Mouse (Mus musculus) kidney, embryonic 14.5 days (tissue): ENCODE results near the gene Iqub. TPM values are rescaled to one million over a fixed set of nuclear protein-coding genes. Genes with fewer than 3 reads are reported as not detected.

ENCODE experiments used
- ATAC-seq: fragments of 200-750 bp; cut with Nextera tagmentation; 2 replicates; pipeline ENCODE4 v1.8.0; 2017; ENCODE audit warnings: moderate number of reproducible peaks, mild to moderate bottlenecking, moderate TSS enrichment, moderate library complexity; ENCODE audit not compliant: low FRiP score, low TSS enrichment
- H3K27ac ChIP-seq: fragments of 300-500 bp; sonication (generic); 2 replicates; pipeline ENCODE4 v1.5.1; 2014; ENCODE audit warnings: low read depth, mild to moderate bottlenecking, low read length, moderate library complexity, mixed read lengths
- H3K27me3 ChIP-seq: fragments of 300-500 bp; sonication (generic); 2 replicates; pipeline ENCODE4 v1.6.1; 2014; ENCODE audit warnings: mild to moderate bottlenecking, low read length; ENCODE audit not compliant: control insufficient read depth, insufficient read depth
- H3K36me3 ChIP-seq: fragments of 300-500 bp; sonication (generic); 2 replicates; pipeline ENCODE4 v1.6.1; 2014; ENCODE audit warnings: low read length, mixed read lengths; ENCODE audit not compliant: control insufficient read depth, insufficient read depth
- H3K4me1 ChIP-seq: fragments of 300-500 bp; sonication (generic); 2 replicates; pipeline ENCODE4 v1.6.1; 2014; ENCODE audit warnings: low read length, mixed read lengths; ENCODE audit not compliant: control insufficient read depth, insufficient read depth
- H3K4me2 ChIP-seq: fragments of 300-500 bp; sonication (generic); replicated peaks from 2 replicates; pipeline ENCODE4 v1.6.1; 2014; ENCODE audit warnings: low read depth, mild to moderate bottlenecking, low read length
- H3K4me3 ChIP-seq: fragments of 300-500 bp; sonication (generic); 2 replicates; pipeline ENCODE4 v1.5.1; 2014; ENCODE audit warnings: mild to moderate bottlenecking, low read length
- H3K9ac ChIP-seq: fragments of 300-500 bp; sonication (generic); 2 replicates; pipeline ENCODE4 v1.6.1; 2014; ENCODE audit warnings: low read depth, mild to moderate bottlenecking, low read length, moderate library complexity
- H3K9me3 ChIP-seq: fragments of 300-500 bp; sonication (generic); 2 replicates; pipeline ENCODE4 v1.6.1; 2016; ENCODE audit warnings: low read length; ENCODE audit not compliant: control insufficient read depth
- WGBS: fragments of 180-500 bp; shearing (Covaris S2); extraction: QIAGEN DNeasy Blood & Tissue Kit; methylation state at CpG from one replicate; pipeline ENCODE4 v1.1.7; 2014; 5-methylcytosine and 5-hydroxymethylcytosine counted together
- polyA plus RNA-seq: library from polyadenylated mRNA; unstranded; fragments of >200 nt; fragmentation: Nextera tagmentation; extraction: Ambion mirVana; gene quantifications from 2 replicates; pipeline ENCODE4 v1.2.1, GENCODE M21; 2014

Iqub gene
- polyA plus RNA-seq, 1 experiment from 2014 or later: not detected

GRCm38 (mm10) chr6:24540106-24540505 is 25.2 kb upstream of the Iqub start:
- no peak for ATAC-seq
- no peak overlapping the region for H3K4me3 ChIP-seq
- no peaks in the 10 kb centered on the region for H3K27me3 ChIP-seq
- no peaks in the 10 kb centered on the region for H3K4me1 ChIP-seq
- no peak overlapping the region for H3K27ac ChIP-seq
- 79% methylated on average over 4 of the region's 4 CpGs for WGBS
- no peak overlapping the region for H3K9ac ChIP-seq
- no peaks in the 10 kb centered on the region for H3K36me3 ChIP-seq
- H3K9me3 ChIP-seq: no peaks in the 10 kb centered on the region
- no peak overlapping the region for H3K4me2 ChIP-seq

- Histone ChIP-seq H3K4me2 (no peak overlapping the region), H3K4me1 (no peaks in the 10 kb centered on the region), H3K27me3 (no peaks in the 10 kb centered on the region), H3K9me3 (no peaks in the 10 kb centered on the region), H3K27ac (no peak overlapping the region), H3K9ac (no peak overlapping the region), H3K36me3 (no peaks in the 10 kb centered on the region), H3K4me3 (no peak overlapping the region)
- WGBS: 86% methylated on average over 3 of the region's 3 CpGs
- ATAC-seq: no peak
Measured at GRCm38 (mm10) chr6:24538435-24538834, 23.6 kb upstream of the Iqub start.

GRCm38 (mm10) chr6:24532804-24533203 is 17.9 kb upstream of the Iqub start:
- H3K27ac ChIP-seq: no peak overlapping the region
- no peak overlapping the region for H3K4me2 ChIP-seq
- 59% methylated on average over 3 of the region's 3 CpGs for WGBS
- H3K4me3 ChIP-seq: no peak overlapping the region
- H3K27me3 ChIP-seq: no peaks in the 10 kb centered on the region
- H3K4me1 ChIP-seq: 0 out of 2 replicates have a peak, but pooled peaks cover 4% of the 10 kb centered on the region
- H3K9me3 ChIP-seq: no peaks in the 10 kb centered on the region
- H3K9ac ChIP-seq: no peak overlapping the region
- H3K36me3 ChIP-seq: no peaks in the 10 kb centered on the region
- no peak for ATAC-seq

- H3K36me3 ChIP-seq: peaks cover under 1% of the 10 kb centered on the region; the same call in 1 of the 2 replicates
- peak overlapping the region; percentile 20; the same call in 1 of the 2 replicates for H3K4me3 ChIP-seq
- no peaks in the 10 kb centered on the region for H3K9me3 ChIP-seq
- peak overlapping the region; percentile 37 for H3K4me2 ChIP-seq
- peaks cover 12% of the 10 kb centered on the region for H3K4me1 ChIP-seq
- H3K27me3 ChIP-seq: no peaks in the 10 kb centered on the region
- ATAC-seq: no peak
- WGBS: 45% methylated on average over 11 of the region's 11 CpGs
- peak overlapping the region; percentile 39; the same call in 1 of the 2 replicates for H3K27ac ChIP-seq
- H3K9ac ChIP-seq: no peak overlapping the region
Measured at GRCm38 (mm10) chr6:24530711-24531420, 16.0 kb upstream of the Iqub start.

GRCm38 (mm10) chr6:24530166-24530565 is 15.3 kb upstream of the Iqub start:
- Histone ChIP-seq H3K27me3 (no peaks in the 10 kb centered on the region), H3K9me3 (no peaks in the 10 kb centered on the region), H3K4me2 (peak overlapping the region; percentile 37), H3K36me3 (peaks cover 4% of the 10 kb centered on the region; the same call in 1 of the 2 replicates), H3K4me3 (peak overlapping the region; percentile 20; the same call in 1 of the 2 replicates), H3K27ac (no peak overlapping the region), H3K9ac (no peak overlapping the region), H3K4me1 (peaks cover 12% of the 10 kb centered on the region)
- WGBS: 26% methylated on average over 4 of the region's 4 CpGs
- 0 out of 2 replicates have a peak, but pooled peaks have one; percentile 14 for ATAC-seq

GRCm38 (mm10) chr6:24528064-24528243 is 13.1 kb upstream of the Iqub start, which contains the start of gene Asb15:
Gene Asb15, plus strand, starts transcription at chr6:24528144.
- ATAC-seq: no peak
- WGBS: 43% methylated on average over 2 of the region's 2 CpGs
- Histone ChIP-seq H3K4me2 (peak within 1 kb of the TSS; percentile 40), H3K27me3 (no peaks in the 10 kb centered on the region), H3K4me1 (peaks cover 12% of the 10 kb centered on the region), H3K4me3 (peak within 1 kb of the TSS; percentile 55), H3K27ac (peak within 1 kb of the TSS; percentile 62), H3K9me3 (no peaks in the 10 kb centered on the region), H3K9ac (peak within 1 kb of the TSS; percentile 54), H3K36me3 (peaks cover 14% of the 10 kb centered on the region; the same call in 1 of the 2 replicates)

- no peaks in the 10 kb centered on the region for H3K27me3 ChIP-seq
- peak; percentile 98 for ATAC-seq
- H3K4me3 ChIP-seq: peak within 1 kb of the TSS; percentile 55
- WGBS: under 1% methylated on average over 53 of the region's 53 CpGs
- H3K27ac ChIP-seq: peak within 1 kb of the TSS; percentile 62
- no peaks in the 10 kb centered on the region for H3K9me3 ChIP-seq
- H3K4me1 ChIP-seq: peaks cover 12% of the 10 kb centered on the region
- peak within 1 kb of the TSS; percentile 40 for H3K4me2 ChIP-seq
- peak within 1 kb of the TSS; percentile 54 for H3K9ac ChIP-seq
- peaks cover 16% of the 10 kb centered on the region; the same call in 1 of the 2 replicates for H3K36me3 ChIP-seq
Measured at GRCm38 (mm10) chr6:24527155-24528063, 12.5 kb upstream of the Iqub start, which contains the start of gene Ndufa5. Gene Ndufa5, minus strand, starts transcription at chr6:24528013.

- no peak for ATAC-seq
- Histone ChIP-seq H3K27me3 (no peaks in the 10 kb centered on the region), H3K4me1 (peaks cover 8% of the 10 kb centered on the region), H3K4me3 (no peak overlapping the region), H3K36me3 (peaks cover 33% of the 10 kb centered on the region; the same call in 1 of the 2 replicates), H3K27ac (no peak overlapping the region), H3K9me3 (no peaks in the 10 kb centered on the region), H3K4me2 (no peak overlapping the region; the same call in 1 of the 2 replicates), H3K9ac (no peak overlapping the region)
- 86% methylated on average over 3 of the region's 3 CpGs for WGBS
Measured at GRCm38 (mm10) chr6:24525705-24526104, 10.8 kb upstream of the Iqub start.

- 44% methylated on average over 2 of the region's 2 CpGs for WGBS
- H3K4me2 ChIP-seq: no peak overlapping the region
Measured at GRCm38 (mm10) chr6:24516197-24516596, 1.3 kb upstream of the Iqub start.

More at GRCm38 (mm10) chr6:24516197-24516596, 1.3 kb upstream of the Iqub start:
- no peak overlapping the region for H3K27ac ChIP-seq
- H3K9me3 ChIP-seq: no peaks in the 10 kb centered on the region
- H3K9ac ChIP-seq: no peak overlapping the region
- no peaks in the 10 kb centered on the region for H3K27me3 ChIP-seq
- peak; percentile 61; the same call in 1 of the 2 replicates for ATAC-seq
- peaks cover 27% of the 10 kb centered on the region for H3K36me3 ChIP-seq
- no peaks in the 10 kb centered on the region for H3K4me1 ChIP-seq
- no peak overlapping the region for H3K4me3 ChIP-seq
